Mouse (Mus musculus) brain, embryonic 14.5 days (tissue): ENCODE data around the gene Cflar.

ENCODE experiments used
- CTCF ChIP-seq: fragments of 200-500 bp; IDR thresholded peaks from 2 replicates; pipeline ENCODE4 v1.5.1; 2012; ENCODE audit warnings: inconsistent platforms, mild to moderate bottlenecking, moderate library complexity, borderline replicate concordance; ENCODE audit not compliant: insufficient read depth, insufficient read length; ENCODE audit errors: extremely low read depth
- POLR2A ChIP-seq: fragments of 200-500 bp; IDR thresholded peaks from 2 replicates; pipeline ENCODE4 v1.6.1; 2012; ENCODE audit warnings: mild to moderate bottlenecking, inconsistent platforms, borderline replicate concordance; ENCODE audit not compliant: poor library complexity, insufficient read depth, insufficient read length, severe bottlenecking; ENCODE audit errors: extremely low read depth

DNA sequence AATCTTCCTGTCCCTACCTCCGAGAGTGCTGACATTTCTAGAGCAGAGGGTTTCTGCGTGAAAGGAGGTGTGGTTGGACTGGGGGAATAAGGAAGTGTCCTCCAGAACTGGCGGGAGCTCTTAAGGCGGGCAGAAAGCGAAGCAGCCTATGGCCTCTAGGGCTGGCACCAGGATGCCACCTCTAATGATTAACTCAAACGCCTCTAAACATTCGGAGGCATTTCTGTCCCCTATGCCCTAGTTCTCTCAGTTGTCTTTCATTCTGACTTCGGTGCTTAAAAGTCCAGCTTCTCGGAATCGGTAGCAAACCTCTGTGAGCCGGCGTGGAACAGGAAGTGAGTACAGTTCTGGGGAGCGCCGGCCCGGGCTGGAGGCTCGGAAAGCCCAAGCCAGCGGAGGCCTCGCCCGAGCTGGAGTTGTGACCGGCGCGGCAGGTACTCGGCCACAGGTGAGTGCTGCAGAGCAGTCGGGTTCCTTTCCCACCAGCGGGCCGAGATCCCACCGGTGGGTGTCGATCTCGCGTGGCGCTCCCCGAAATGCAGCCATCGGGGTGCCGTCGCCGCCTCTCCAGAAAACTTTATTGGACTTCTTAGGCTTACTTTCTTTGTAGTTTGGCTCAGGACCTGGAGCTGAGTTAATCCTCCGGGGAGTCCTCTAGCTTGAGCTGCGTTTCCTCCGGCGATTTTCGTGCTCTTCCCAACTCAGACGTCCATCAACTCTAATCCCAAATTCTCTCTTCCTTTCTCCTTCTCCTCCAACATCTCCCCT, 84.2 kb downstream of the Cflar start, which contains the start of gene Casp8:
- no peak for TF ChIP-seq POLR2A
- TF ChIP-seq CTCF: no peak
